Mouse (Mus musculus): ENCODE data around the gene Eif4e2.

- peak; percentile 95 for TF ChIP-seq CTCF (conservative IDR thresholded peaks at IDR 0.05; ENCODE audit: low read length)
- TF ChIP-seq NANOG (IDR thresholded peaks at IDR 0.05; ENCODE audit: borderline replicate concordance, low read length) = no peak
Measured at GRCm38 (mm10) chr1:87245929-87246815, 32.5 kb downstream of the Eif4e2 start.
